14 mouse cellular contexts compared by ENCODE assay signal in genomic region chr12:76640620-76641019, GRCm38 (mm10).
DNase-seq lines count a peak whose midpoint lies in the region; ATAC-seq and TF ChIP-seq lines count a peak whose summit lies in the region.
"Had no signal": no experiment of that assay in that cellular context is flagged by ENCODE, and none has a peak within 500 bp of the region (broad histone marks: within the 10 kb centered on the region; RNA-seq: fewer than 3 reads in every experiment).

No protein-coding gene starts in this region.

- no peaks in the 10 kb centered on the region for H3K36me3 ChIP-seq in heart, embryonic 10.5 days
- no peaks in the 10 kb centered on the region for H3K36me3 ChIP-seq in neural tube, embryonic 11.5 days (ENCODE audit: control insufficient read depth, insufficient read depth, low read length)
- H3K36me3 ChIP-seq in kidney, adult 2 months (ENCODE audit: control insufficient read depth, insufficient read depth, low read length): no peaks in the 10 kb centered on the region
- H3K36me3 ChIP-seq: embryonic facial prominence, embryonic 13.5 days; neural tube, embryonic 13.5 days had no signal

- H3K27ac ChIP-seq in heart, embryonic 10.5 days: peak overlapping the region; percentile 52; the same call in 1 of the 2 replicates
- no peak overlapping the region for H3K27ac ChIP-seq in neural tube, embryonic 11.5 days (ENCODE audit: low read depth, low read length)
- H3K27ac ChIP-seq in kidney, adult 2 months (ENCODE audit: insufficient read depth, low read depth, low read length): no peak overlapping the region
- H3K27ac ChIP-seq: embryonic facial prominence, embryonic 13.5 days; neural tube, embryonic 13.5 days had no signal

- intact Hi-C loops in heart, postnatal 36 days (cut with DNase I): no loop called here

- H3K4me2 ChIP-seq in neural tube, embryonic 11.5 days (ENCODE audit: low read depth): no peak overlapping the region
- H3K4me2 ChIP-seq: embryonic facial prominence, embryonic 13.5 days; neural tube, embryonic 13.5 days had no signal

- peaks cover 26% of the 10 kb centered on the region for H3K4me1 ChIP-seq in heart, embryonic 10.5 days
- peaks cover 9% of the 10 kb centered on the region for H3K4me1 ChIP-seq in neural tube, embryonic 11.5 days (ENCODE audit: control insufficient read depth, insufficient read depth, low read length)
- no peaks in the 10 kb centered on the region for H3K4me1 ChIP-seq in kidney, adult 2 months (ENCODE audit: control insufficient read depth, insufficient read depth, low read length)

- H3K9me3 ChIP-seq in heart, embryonic 10.5 days: no peaks in the 10 kb centered on the region
- H3K9me3 ChIP-seq in neural tube, embryonic 11.5 days (ENCODE audit: control insufficient read depth, low read length): no peaks in the 10 kb centered on the region
- H3K9me3 ChIP-seq: embryonic facial prominence, embryonic 13.5 days; neural tube, embryonic 13.5 days had no signal

- peak; percentile 40 for DNase-seq in adrenal gland, adult 2 months
- no peak for DNase-seq in adrenal gland, adult 18-20 months (ENCODE audit: low spot score in 2 of 2)
- DNase-seq in heart, embryonic 10.5 days (ENCODE audit: low spot score): no peak
- no peak for DNase-seq in heart, postnatal 36 days
- DNase-seq in neural tube, embryonic 11.5 days (ENCODE audit: low spot score): peak; percentile 7
- no peak for DNase-seq in neural tube, embryonic 10.5 days (ENCODE audit: extremely low spot score, low spot score)
- DNase-seq in thymus, postnatal 36 days: no peak
- DNase-seq in kidney, adult 2 months: no peak
- DNase-seq: liver, postnatal 0 days; right cerebral cortex, postnatal 14 days; thymus, postnatal 4 days had no signal

- no peak overlapping the region for H3K4me3 ChIP-seq in heart, embryonic 10.5 days
- no peak overlapping the region for H3K4me3 ChIP-seq in neural tube, embryonic 11.5 days (ENCODE audit: low read depth, low read length)
- no peak overlapping the region for H3K4me3 ChIP-seq in kidney, adult 2 months (ENCODE audit: insufficient read depth, low read depth, low read length)
- H3K4me3 ChIP-seq: embryonic facial prominence, embryonic 13.5 days; neural tube, embryonic 13.5 days had no signal

- no peaks in the 10 kb centered on the region for H3K27me3 ChIP-seq in heart, embryonic 10.5 days (ENCODE audit: insufficient read depth, poor library complexity, severe bottlenecking)
- H3K27me3 ChIP-seq in neural tube, embryonic 11.5 days (ENCODE audit: control insufficient read depth, insufficient read depth, low read length): no peaks in the 10 kb centered on the region
- H3K27me3 ChIP-seq in kidney, adult 2 months (replicated peaks; ENCODE audit: control insufficient read depth, insufficient read depth, low read length): no peaks in the 10 kb centered on the region
- H3K27me3 ChIP-seq: embryonic facial prominence, embryonic 13.5 days; neural tube, embryonic 13.5 days had no signal

- no peak for TF ChIP-seq POLR2A in kidney, adult 2 months (IDR thresholded peaks at IDR 0.05; ENCODE audit: low read depth, low read length)

- ATAC-seq in neural tube, embryonic 11.5 days (ENCODE audit: insufficient read depth, low FRiP score, low TSS enrichment): no peak
- ATAC-seq: intestine, embryonic 16.5 days; liver, postnatal 0 days had no signal

- H3K9ac ChIP-seq in neural tube, embryonic 11.5 days (ENCODE audit: low read length): no peak overlapping the region
- H3K9ac ChIP-seq: embryonic facial prominence, embryonic 13.5 days; liver, postnatal 0 days; neural tube, embryonic 13.5 days had no signal

- no peak for TF ChIP-seq CTCF in kidney, adult 2 months (conservative IDR thresholded peaks at IDR 0.05; ENCODE audit: insufficient read depth, insufficient read length, low read depth, low read length)

- 32% methylated on average over 8 of the region's 8 CpGs for whole genome bisulfite sequencing in heart, embryonic 10.5 days
- 61% methylated on average over 8 of the region's 8 CpGs for WGBS in neural tube, embryonic 11.5 days
- WGBS in kidney, adult 2 months: 56% methylated on average over 8 of the region's 8 CpGs

Comparison
In these comparisons a context has a peak if more than half of its experiments do, and no peak if none do; other contexts are left out.
1. DNase-seq: peak in adrenal gland, adult 2 months (single experiment) and neural tube, embryonic 11.5 days (single experiment); none in adrenal gland, adult 18-20 months (0 of 2), heart, embryonic 10.5 days (single experiment), heart, postnatal 36 days (0 of 2), neural tube, embryonic 10.5 days (single experiment), thymus, postnatal 36 days (0 of 2) and kidney, adult 2 months (single experiment).